Mouse (Mus musculus): ENCODE data around the gene Syn3.
"Not testable (repeated sequence)": the region's sequence is repeated elsewhere in the genome, so short reads cannot be mapped to it uniquely, and the experiment has no call there.

Gene Syn3

DNA sequence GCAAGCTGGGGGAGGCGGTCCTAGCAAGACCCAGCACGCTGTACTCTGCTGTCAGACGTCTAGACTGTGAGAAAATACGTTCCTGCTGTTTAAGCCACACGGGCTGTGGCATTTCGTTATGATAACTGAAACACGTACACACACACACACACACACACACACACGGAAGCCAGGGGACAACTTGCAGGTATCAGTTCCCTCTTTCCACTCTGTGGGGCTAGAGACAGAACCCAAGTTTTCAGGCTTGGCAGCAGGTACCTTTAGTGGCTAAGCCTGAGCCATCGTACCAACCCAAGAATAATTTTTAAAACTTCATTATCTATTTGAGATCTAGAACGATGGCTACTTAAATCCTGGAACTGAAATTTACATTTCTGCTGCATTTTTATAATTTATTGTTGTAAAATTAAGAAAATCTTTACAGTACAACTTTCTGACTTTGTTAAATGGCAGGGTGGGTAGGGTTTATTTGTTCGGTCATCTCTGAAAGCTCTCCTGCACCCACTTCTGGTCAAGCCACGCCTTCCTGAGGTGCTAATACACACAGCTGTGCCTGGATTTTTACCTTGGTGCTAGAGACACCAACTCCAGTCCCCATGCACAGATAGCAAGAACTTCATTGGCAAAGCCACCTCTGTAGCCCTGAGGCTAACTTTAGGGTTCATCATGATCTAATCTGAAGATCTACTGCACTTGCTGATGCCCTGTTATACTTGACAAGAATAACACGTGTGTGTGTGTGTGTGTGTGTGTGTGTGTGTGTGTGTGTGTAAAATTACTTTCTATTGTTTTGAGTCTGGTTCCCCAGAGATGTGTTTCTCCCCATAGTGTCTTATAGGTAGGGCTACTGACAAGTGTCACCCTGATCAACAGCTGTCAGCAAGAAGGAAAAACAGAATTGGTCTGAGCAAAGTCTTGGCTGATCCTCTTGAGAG lies 29.8 kb downstream of the Syn3 start:
- peak in 1 of 2 experiments; percentile 5 for DNase-seq

- DNase-seq, result peak; percentile 63 to 65
Measured at GRCm38 (mm10) chr10:86463538-86464199, 35.0 kb downstream of the Syn3 start.

GRCm38 (mm10) chr10:86459643-86460042 lies 39.1 kb downstream of the Syn3 start:
- DNase-seq, result no peak

GRCm38 (mm10) chr10:86457665-86458209 lies 41.0 kb downstream of the Syn3 start:
- DNase-seq, result no peak

- DNase-seq, result no peak
Measured at GRCm38 (mm10) chr10:86457195-86457594, 41.5 kb downstream of the Syn3 start.

- DNase-seq, result no peak
Measured at GRCm38 (mm10) chr10:86455296-86456055, 43.2 kb downstream of the Syn3 start.

DNA sequence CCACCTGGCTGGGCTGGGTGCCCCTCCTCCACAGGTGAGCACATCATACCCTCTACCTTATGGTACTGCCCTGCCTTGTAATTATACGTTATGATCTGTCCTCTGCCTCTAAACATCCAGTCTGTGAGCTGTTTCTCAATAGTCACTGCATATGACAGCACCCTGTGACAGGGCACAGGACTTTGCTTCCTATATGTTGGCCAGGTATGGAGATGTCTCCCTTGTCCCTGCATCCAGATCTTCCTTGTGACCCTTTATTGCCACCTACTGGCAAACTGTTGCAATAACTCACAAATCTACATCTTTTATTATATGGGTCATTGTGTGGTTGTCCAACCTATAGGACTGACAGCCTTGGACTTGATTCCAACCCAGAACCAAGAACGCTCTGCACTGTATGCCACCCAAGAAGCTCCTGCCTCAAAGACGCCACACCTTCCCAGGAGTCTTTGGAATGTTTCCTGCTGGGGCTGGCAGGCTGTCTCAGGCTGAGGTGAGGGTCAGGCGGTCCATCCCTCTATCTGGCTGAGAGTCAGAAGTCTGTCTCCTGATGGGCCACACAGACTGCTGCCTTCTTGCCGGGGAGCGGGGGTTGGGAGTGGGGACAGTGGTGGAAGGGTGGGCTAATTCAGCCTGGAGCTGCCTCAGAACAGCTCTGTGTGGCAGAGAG lies 46.2 kb downstream of the Syn3 start:
- peak; percentile 3 to 5 for DNase-seq

GRCm38 (mm10) chr10:86451294-86451693 lies 47.4 kb downstream of the Syn3 start:
- no peak for DNase-seq

- DNase-seq, result no peak
Measured at GRCm38 (mm10) chr10:86446649-86447048, 52.0 kb downstream of the Syn3 start.

GRCm38 (mm10) chr10:86445207-86445606 lies 53.5 kb downstream of the Syn3 start:
- no peak for DNase-seq

DNA sequence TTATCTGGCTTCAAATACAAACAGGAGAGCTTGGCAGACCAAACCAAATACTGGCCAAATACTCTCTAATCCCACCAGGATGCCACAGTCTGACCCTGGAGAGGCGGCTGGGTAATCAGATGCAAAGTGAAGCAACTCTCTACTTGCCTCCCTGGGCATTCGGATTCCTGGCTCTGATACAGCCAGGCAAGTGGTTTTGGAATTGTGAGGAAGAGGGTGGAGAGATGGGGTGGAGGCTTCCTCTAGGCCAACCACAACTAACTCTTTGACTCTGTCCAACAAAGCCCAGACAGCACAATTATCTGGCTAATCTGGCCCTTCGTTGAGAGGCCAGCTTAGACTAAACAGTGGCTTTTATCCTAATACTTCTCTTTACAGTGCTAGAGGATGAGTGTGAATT lies 54.0 kb downstream of the Syn3 start:
- no peak for DNase-seq

DNA sequence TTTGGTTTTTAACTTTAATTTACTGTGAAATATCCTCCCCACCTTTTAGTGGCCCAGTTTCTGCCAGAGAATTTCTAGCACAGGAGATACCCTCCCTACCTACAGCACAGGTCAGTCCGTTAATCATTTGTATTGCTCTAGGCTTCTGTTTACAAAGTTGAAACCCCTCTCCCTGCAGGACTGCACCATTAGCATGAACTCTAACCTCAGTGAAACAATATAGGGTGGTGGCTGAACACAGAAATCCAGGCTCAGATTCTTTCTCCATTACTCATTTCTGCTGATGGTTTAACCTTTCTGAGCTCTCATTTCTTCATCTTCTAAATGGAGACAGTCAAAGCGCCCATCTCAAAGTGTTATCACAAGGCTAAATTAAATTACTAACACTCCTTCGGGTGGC lies 56.9 kb downstream of the Syn3 start:
- DNase-seq, result no peak

DNA sequence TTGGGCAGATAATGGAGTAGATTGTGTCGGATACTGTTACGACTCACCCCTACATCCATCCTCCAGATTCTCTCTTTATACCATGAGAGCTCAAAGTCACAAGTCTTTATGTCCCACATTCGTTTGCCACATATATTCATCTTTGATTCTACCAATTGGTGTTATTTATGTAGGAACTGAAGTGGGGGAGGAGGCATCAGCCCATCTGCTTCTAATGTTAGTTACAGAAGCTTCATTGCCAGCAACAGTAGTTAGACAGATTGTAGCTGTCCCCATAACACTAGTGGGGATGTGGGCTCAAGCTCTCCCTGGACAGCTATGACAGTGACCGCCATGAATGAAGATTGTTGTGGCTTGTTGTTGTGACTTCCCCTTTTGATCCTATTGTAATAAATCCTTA lies 59.1 kb downstream of the Syn3 start:
- DNase-seq, result no peak

DNA sequence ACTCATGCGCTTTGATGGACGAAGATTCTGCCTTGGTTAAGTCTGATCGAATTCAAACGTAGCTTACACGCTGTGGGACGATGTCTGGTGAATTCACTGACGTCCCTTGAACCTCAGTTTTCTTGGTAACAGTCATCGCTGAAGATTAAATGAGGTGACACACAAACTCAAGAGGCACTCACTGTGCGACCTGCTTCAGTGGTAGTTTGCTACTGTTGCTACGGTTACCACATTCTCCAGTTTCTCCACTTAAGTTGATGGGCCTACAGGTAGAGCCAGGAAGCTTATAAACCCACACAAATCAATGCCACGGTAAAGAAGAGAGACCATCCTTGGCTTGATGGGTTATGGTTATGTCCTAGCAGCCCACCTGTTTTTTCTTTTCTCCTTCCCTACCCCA lies 61.4 kb downstream of the Syn3 start:
- no peak for DNase-seq

DNA sequence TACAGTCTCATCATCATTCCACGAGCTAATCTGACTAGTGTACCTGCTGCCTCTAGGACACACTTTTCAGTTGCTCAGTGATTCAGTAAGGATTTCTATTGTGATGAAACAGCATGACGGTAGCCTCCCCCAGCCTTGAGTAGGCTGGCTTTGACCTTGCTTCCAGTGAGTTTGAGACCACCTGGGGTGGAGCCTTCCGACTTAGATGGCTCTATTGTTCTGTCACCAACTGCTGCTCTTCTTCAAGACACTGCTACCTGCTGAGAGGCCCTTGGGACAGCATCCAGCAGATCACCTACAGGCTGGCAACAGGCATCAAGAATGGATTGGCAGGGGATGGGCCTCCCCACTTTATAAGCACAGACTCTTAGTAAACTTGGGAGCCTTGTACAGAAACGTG lies 63.7 kb downstream of the Syn3 start:
- not testable (repeated sequence) for DNase-seq

DNA sequence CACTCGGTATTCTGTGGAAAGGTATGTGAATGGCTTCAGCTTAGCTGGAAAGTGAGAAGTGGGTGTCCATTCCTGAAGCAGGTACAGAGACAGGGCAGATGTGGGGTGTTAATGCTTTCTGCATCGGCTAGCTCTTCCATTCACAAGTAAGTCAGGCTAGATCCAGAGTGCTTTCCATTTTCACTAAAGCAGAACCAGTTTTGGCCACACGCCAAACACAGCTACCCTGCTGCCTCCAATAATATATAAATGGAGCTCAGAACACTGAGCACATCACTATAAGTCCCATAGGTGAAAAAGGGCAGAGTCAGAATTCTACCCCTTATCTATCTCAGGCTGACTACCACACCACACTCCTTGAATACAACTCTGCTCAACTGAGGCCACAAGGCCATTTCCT lies 69.0 kb downstream of the Syn3 start:
- DNase-seq, result no peak

DNA sequence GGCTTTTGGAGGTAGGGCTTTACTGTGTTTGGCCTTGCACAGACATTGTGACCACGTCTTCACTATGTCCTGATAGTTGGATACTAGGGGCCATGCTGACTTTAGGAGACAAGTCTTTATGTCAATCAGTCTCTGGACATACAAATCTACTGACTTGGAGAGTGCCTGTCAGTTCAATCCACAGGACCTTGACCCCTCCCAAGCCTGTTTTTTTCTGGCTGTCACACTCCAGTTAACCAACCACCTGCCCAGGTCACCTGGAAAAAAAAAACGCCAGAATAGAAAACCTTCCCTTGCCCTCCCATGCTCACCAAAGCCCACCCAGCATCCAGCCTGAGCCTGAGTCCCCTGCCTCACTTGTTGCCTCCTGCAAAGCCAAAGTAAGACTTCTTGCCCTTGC lies 70.7 kb downstream of the Syn3 start:
- DNase-seq, result no peak

- DNase-seq, result no peak
Measured at GRCm38 (mm10) chr10:86425690-86426530, 72.8 kb downstream of the Syn3 start.

DNA sequence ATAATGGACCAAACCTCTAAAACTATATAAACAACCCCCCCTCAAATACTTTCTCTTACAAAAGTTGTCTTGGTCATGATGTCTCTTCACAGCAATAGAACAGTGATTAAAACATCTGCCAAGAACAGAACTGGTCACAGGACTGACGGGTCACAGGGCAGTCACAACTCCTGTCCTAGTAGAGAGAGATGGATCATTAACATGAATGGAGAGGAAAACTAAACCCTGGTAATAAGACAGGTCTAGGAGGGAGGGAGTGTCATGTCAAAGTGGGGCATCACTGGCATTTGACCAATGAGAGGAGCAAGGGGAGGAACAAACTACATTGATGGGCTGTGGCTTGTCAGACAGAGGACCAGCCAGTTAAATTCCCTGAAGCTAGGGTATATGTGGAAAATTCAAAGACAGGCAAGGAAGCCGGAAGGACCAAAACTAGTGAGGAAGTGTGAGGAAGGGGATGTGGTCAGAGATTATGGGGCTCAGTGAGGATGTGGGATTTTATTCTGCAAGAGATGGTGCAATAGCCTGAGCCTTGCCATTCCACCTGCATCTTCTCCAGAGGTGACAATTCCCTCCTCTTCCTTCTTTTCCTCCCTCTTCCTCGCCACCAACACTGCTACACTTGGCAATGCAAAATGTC lies 76.8 kb downstream of the Syn3 start:
- no peak for DNase-seq

- no peak for DNase-seq
Measured at GRCm38 (mm10) chr10:86418931-86419330, 79.8 kb downstream of the Syn3 start.

GRCm38 (mm10) chr10:86418345-86418744 lies 80.4 kb downstream of the Syn3 start:
- DNase-seq, result no peak
